Mouse (Mus musculus): ENCODE measurements at regions not wholly inside any gene's neighbourhood (a gene's known extent, or its start where the extent isn't known, plus 50 kb on each side); places are given as distances from the start of the nearest gene placed in this dataset.
A peak's percentile ranks its signal among the peaks of the same experiment; 100 is the strongest.
"Not testable (repeated sequence)": the region's sequence is repeated elsewhere in the genome, so short reads cannot be mapped to it uniquely, and the experiment has no call there.

DNA sequence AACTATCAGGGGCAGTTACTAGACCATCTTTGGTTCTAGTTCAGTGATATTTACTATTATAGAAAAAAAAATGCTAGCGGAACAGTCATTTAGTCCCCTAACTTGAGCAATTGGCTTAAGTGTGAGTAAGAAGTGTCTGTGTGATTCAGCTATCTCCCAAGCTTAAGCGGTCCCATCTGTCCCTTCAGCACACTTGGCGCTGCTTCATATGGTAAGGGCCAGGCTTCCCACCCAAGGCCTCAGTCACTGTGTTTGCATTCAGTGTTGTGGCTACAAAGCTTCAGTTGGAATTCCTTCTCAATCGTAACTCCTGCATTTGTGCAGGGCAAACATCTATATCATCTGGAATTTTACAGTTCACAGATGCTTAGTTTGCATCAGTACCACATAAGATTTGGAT, 232.0 kb downstream of the Trib2 start:
- no peak for DNase-seq (ENCODE audit: low spot score in 2 of 2)

DNA sequence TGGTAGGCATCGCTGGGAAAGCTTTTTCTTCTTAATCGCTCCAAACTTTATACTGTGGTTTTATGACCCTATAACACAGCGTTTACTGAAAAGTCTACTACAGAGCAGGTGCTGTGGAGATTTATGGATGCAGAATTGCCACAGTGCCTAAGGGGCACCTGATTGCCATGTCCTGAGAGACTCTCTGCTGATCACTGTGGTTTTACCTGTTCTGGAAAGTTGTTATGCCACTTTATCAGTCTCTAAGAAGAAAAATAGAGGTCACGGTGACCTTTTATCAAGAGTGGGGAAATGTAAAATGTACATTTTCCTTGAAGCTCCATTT, 250.0 kb downstream of the Trib2 start:
- no peak for DNase-seq (ENCODE audit: low spot score in 2 of 2)

DNA sequence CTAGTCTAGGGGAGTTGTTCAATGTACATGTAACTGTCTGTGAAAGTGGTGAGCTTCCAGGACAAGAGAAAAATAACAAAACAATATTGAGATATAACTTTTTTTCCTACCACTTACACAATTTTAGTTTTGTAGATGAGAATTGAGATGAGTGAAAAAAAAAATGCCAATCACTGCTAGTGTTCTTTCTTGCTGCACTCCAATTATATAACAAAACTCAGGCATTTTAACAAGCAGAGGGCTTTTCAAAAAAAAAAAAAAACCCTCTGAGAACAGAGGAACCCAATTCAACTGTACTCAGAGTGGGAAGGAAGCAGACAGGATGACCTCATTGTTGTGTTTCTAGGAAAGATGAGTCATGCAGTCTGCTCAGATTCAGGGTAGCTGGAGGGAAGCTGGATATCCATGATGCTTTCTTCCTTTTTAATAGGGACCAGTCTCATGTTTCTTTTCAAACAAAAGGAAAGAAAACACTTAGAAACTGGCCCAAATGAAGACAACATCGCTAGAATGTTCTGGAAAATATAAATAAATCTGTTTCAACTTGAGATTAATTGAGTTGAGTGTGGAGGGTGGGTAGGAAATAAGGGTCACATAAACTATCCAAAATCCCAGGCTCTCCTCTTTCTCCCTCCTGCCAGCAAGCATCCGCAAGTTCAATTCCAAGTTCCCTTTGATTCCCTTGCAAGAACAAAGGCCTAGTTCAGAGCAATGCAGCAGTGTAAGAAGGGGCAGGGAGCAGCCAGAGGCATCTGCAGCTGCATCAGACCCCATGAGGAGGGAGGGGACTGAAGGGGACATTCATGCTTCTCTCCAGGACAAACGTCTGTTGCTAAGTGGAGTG, 250.6 kb downstream of the Trib2 start:
- DNase-seq (ENCODE audit: low spot score in 2 of 2): peak; percentile 4 to 18

DNA sequence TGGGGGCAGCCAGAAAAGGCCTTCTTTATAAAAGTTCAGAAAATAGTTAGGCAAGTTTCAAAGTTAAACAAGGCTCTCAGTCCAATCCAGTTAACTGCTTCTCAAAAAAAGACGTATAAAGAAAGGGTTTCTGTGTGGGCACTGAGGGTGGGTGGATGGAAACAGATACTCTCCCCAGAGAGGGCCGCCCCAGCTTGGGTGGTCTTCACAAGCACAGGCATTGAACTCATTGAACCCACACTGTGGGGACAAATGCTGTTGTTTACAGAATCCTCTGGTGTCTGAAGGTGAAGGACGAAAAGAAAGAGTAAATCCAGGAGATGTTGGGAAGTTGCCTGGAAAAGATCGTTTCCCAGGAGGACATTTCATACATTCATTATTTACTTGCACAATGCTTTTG, 253.9 kb downstream of the Trib2 start:
- no peak for DNase-seq (ENCODE audit: low spot score in 2 of 2)

DNA sequence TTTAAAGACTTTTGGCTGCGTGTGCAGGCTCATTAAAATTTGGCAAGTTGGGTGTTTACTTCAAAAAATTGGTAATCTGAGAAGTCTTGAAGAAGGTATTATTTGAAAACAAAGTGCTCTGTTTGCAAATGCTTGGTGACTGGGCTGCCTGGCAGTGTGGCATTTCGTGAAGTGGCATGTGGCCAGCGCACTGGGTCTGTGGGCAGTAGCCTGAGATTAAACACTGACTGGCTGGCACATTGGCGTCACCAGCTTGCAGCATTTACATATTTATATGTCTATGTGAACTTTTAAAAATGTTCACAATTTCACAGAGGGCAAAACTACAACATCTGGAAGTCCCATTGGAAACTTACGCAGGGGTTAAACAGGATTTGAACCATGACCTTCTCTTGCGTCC, 261.3 kb downstream of the Trib2 start:
- peak; percentile 48 to 62 for DNase-seq (ENCODE audit: low spot score in 2 of 2)

DNA sequence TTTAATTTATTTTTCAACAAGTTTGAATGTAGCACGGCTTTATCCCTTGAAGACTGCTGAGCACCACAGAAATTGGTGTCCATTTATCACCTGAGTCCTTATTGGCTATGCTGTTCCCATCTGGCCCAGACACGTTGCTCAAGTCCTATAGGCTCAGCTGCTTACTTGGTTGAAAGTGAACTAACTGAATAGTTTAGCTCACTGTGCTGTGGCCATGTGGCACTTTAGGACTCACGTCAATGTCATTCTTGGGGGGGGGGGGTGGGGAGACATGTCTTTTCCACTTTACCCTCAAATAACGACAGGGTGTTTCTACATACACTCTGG, 263.1 kb downstream of the Trib2 start:
- DNase-seq (ENCODE audit: low spot score in 2 of 2): no peak

DNA sequence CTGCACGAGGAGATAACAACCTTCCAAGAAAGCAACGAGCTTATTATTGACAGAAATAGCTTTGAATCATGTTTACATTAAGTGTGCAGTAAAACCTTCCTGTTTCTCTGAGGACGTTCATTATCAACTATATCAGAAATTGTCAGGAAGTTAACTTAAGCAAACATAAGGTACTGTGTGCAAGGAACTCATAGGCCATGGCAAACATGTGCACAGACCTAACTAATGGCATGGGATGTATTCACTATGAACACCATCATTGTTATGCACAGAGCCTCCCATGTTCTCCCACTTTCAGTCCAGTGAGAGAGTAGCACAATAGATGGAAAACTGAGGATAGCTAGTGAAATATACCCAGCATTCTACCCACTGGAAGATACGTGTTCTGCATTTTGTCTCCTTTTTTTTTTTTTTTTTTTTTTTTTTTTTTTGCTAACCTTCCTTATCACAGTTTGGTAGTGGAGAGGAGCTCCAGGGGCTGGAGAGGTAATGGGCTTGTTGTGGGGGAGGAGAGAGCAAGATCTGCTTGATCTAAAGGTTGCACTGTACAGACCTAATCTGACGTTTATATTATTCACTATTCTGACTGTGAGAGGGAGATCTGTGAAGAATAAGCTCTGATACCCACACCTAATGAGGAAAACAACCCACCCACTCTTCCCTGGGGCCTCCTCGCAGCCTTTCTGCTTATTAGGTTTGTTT, 263.6 kb downstream of the Trib2 start:
- no peak for DNase-seq (ENCODE audit: low spot score in 2 of 2)

DNA sequence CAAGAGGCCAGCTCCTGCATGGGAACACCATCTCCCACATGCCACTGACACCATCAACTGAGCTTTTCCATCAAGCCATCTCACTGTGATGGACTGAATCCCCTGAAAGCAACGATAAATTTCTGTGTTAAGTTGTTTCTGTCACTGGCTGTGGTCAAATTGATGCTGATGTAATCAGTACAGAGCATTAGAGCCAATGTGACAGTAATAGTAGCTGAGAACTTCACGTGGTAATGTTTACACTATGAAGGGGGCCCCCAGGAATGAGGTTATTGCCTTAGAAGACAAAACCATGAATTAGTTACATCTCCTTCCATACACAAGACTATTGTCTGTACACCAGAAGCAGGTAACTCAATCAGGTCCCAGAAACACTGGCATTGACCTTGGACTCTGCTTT, 264.5 kb downstream of the Trib2 start:
- no peak for DNase-seq (ENCODE audit: low spot score in 2 of 2)

DNA sequence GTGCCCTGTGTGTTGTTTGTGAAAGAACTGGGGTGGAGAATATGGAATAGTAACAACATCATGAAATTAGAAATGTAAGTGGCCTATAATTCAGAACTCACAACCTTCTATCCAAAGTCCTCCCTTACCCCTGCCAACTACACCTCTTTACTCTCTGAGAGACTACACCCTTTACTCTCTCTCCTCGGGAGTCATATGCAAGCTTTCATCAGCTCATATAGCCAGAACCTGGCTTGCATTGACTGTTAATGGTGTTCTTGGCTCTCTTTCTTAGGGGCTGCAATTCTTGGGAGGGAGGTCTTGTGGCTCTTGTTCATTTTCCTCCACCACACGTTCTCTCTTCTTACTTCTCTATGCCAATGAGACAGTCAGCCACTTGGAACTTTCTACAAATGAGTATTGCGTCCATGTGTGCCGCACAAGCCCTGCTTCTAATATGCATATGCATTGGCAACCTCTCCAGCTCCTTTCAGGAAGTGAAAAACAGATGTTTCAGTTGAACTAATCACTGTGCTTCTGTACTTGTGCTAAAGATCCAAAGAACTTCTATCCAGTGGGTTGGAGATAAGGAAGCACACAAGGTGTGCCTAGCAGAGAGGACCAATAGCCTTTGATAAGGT, 265.3 kb downstream of the Trib2 start:
- DNase-seq (ENCODE audit: low spot score in 2 of 2): no peak

DNA sequence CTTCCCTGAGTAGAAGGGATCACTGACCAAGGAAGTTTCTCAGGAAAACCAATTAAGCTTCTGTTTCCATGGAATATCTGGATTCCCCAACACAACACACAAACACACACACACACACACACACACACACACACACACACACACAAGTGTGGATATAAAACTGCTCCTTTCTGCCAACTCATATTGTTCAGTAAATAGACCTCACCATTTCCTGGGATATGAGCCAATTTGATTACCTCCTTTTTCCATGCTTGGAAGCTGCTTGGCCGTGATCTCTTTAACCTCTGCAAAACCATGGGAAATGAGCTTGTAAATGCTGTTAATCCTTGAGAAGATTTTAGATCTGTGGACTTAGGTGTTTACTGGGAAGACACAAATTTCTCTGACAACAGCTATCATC, 272.4 kb downstream of the Trib2 start:
- no peak for DNase-seq (ENCODE audit: low spot score in 2 of 2)

DNA sequence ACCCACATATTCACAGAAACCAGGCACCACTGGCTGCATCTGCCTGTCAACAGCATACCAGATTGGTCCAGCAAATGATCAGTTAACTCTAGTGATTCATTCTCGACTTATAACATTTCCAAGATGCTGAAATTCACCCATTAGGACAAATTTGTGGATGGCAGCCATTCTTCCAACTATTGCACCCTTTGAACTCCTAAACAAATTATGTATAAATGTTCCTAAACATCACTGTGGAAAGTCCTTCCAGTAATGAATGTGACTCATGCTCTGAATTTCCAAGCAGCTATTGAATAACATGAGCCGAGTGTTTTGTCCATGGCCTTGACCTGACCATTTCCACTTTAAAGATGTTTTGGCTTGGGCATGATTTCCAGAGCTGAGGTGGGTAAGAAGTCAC, 274.2 kb downstream of the Trib2 start:
- DNase-seq (ENCODE audit: low spot score in 2 of 2): no peak

DNA sequence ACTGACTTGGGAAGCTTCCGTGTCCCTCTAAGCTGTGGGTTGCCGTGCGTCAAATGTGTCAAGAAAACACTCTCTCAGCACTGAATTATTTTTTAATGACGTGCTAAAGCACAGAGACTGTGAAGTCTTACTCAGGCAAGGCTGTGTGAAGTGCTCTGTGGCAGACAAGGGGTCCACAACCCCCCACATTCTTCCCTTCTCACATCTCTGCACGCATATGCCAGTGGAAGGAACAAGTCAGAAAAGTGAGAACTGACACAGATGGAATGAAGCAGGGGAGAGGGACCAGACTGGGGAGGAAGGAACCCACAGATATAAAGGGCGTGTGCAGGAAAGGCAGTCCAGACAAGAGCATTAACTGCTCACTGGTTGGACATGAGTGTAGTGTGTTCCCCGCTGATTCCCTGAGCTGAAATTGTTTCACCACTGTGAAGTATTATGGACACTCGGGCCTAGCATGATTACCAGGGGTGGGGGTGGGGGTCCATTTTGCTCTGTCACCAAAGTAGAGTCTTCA, 279.8 kb downstream of the Trib2 start:
- no peak for DNase-seq (ENCODE audit: low spot score in 2 of 2)

DNA sequence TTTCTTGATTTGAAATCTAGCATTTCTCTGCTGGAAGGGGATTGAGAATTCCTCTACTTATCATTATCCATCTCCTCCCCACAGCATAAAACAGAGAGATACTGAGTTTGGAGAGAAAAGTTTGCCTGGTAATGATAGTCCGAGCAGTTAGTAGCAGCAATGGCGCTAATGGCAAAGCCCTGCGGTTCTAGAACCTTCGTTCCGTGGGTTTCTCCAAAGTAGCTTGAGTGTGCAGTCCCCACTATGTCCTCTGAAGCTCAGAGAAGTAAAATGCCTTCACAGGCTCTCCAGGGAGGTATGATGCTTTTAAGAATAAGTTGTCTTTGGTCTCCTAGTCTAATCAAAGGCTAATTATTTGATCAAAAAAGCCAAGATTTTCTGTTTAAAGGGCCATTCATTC, 280.5 kb downstream of the Trib2 start:
- DNase-seq (ENCODE audit: low spot score in 2 of 2): no peak

DNA sequence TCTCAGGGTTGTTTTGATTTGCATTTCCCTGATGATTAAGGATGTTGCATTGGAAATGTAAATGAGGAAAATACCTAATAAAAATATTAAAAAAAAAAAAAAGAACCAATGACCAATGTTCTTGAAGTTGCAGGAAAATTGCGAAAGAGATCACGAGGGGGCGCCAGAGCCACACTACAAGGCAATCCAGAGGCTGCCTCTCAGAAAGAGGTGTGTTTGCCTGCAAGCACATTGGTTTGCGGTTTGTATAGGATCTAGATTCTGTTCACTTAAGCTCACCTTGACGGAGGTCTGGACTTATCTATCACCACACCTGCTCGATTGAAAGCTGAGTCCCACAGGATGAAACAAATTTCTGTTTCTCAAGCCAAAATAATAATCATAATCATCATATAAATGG, 280.9 kb downstream of the Trib2 start:
- peak; percentile 88 to 93 for DNase-seq (ENCODE audit: low spot score in 2 of 2)

DNA sequence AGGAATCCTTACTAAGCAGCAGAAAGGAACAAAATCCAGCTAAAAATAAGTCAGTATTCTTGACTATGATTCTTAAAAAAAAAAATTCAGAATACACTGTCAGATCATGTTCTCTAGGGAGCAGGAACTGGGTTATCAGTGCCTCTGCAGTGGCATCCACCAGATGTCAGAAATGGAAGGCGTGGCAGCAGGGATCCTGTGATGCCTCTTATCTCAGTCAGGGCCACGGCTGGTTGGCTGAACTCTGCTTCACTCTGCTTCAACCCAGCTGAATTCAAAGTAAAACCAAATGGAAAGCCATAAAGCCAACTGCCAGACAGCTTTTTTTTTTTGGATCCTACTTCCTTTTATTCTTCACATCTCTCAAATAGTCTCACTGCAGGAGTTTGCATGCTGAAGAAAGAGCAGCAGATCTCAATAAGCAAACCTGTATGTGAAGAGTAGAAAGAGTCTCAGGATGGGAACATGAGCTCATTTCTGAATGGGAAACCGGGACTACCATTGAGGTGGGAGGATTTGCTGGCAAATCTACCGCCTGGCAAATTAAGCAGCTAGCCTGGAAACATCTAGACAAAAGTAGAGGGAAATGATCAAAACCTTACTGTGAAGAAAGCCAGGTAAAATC, 295.8 kb downstream of the Trib2 start:
- DNase-seq (ENCODE audit: low spot score in 2 of 2): no peak

DNA sequence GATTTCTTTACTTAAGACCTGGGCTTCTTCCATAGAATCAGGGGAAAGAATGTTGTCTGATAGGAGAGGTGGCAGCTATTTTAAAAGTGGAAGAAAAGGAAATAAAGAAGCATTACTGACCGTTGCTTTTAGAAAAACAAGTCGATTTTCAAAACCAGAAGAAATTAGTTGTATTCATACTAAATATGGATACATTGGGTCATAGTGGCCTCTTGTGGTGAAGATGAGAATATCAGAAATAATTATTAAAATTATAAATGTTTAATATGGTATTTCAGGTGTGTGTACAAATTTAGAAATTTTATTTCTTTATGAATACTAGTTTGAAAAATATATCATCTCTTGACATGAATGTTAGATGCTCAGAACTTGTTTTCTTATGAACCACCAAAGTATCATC, 304.7 kb downstream of the Trib2 start:
- DNase-seq (ENCODE audit: low spot score in 2 of 2): no peak

DNA sequence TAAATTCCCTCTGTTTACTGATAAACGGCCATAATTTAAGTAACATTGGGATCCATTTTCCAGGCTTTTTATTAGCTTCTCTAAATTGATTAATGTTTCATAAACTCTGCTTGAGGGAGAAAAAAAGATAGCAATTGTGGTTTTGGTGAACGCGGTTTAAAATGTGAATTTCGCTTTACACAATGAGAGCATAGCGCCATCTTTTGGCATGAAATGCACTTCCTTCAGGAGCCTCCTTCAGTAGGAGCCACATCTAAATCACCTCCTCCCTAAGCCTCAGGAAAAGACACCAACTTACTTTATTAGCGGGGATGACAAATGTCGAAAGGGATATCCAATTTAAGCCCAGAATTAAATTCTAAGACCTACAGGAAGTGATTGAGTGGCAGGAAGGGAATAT, 309.1 kb downstream of the Trib2 start:
- DNase-seq (ENCODE audit: low spot score in 2 of 2): peak; percentile 26 to 45

DNA sequence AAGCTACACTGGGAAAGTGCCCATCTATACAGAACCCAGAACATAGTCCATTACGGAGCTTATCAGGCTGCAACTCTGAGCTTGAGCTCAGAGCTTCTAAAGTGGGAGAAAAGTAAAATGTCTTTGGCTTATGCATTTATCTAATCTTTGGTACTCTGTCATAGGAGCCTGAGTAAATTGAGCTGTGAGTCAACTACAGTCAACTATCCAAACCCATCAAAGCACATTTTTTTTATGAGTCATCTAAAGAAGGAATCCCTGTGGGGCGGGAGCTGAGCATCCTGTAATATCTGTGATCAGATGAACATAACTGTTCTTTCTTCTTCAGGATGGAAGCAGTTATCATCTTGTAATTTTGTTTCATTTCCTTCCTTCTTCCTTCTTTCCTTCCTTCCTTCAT, 323.1 kb downstream of the Trib2 start:
- no peak for DNase-seq (ENCODE audit: low spot score in 2 of 2)

DNA sequence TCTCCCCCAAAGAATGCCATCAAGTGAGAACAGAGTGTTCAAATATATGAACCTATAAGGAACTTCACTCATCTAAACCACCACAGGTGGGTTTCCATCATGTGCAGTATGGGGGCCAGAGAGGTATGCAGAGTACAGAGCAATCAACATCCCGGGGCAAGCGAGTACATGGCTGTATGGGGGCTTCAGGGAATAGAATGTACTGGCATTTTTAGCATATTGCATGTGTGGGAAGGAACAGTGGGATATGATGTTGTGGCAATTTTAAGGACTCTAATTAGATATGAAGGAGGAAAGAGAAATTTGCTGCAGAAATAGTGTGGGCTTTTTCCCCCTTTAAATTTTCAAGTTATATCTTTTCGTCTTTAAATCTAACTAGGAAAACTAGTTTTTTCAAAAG, 344.0 kb downstream of the Trib2 start:
- DNase-seq (ENCODE audit: low spot score in 2 of 2): no peak

DNA sequence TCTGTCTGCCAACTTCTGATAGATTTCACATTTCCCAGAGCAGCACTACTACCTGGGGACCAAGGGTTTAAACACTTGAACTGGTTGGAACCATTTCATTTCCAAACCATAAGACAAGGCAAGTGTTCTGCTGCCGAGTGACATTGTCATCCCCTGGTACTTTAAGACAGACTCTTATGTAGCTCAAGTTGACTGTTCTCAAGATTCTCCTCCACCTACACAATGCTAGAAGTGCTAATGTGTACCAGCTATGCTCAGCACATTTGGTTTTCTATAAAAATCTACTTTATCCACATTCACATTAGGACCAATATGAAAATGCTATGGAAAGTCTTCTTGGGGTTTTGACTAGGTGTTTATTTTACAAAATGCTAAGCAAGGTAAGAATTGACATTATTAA, 357.3 kb downstream of the Trib2 start:
- DNase-seq (ENCODE audit: low spot score in 2 of 2): no peak

DNA sequence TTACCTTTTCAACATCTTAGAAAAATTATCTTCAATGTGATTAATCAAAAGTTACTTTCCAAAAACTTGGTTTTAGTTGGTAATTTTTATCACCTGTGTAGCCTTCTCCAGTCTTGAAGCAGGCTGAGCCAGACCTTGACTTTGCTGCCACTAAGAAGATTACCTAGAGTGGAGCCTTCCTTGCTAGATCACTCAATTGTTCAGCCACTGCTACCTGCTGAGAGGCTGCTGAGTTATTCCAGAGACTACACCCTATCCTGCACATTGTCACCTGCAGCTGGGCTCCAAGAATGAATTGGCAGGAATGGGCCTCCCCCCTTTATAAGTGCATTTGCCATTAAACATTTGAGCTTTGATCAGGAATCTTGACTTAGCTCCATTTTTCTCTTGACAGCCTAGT, 360.4 kb downstream of the Trib2 start:
- DNase-seq (ENCODE audit: low spot score in 2 of 2): not testable (repeated sequence)

DNA sequence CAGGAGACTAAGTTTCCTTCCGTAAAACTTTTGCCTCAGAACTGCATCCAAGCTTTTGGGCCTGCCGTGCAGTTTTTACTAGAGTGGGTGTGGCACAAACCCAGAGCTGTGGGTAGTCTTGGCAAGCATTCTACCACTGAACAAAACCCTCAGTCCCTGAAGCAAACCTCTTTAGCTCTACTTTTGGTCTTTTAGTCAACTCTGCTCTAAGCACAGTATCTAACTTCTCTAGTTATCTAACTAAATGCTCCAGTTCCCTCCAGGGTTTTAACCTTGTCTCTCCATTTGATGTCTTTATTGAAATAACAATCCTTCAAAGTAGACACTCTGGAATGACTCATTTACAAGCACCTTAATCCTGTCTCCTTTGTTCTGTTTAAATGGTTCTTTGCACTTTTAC, 361.0 kb downstream of the Trib2 start:
- no peak for DNase-seq (ENCODE audit: low spot score in 2 of 2)
